Mouse (Mus musculus) neural tube, embryonic 14.5 days (tissue): ENCODE results near the gene Tbcb. TPM values are rescaled to one million over a fixed set of nuclear protein-coding genes. Genes with fewer than 3 reads are reported as not detected.

Source experiments
- ATAC-seq: fragments of 200-750 bp; cut with Nextera tagmentation; 2 replicates; pipeline ENCODE4 v1.8.0; 2017; ENCODE audit warnings: low read depth, mild to moderate bottlenecking, moderate TSS enrichment, moderate library complexity
- H3K27ac ChIP-seq: fragments of 300-500 bp; sonication (generic); 2 replicates; pipeline ENCODE4 v1.5.1; 2014; ENCODE audit warnings: low read depth, mild to moderate bottlenecking, control low read depth, low read length, moderate library complexity, mixed read lengths
- H3K27me3 ChIP-seq: fragments of 300-500 bp; sonication (generic); 2 replicates; pipeline ENCODE4 v1.6.1; 2014; ENCODE audit warnings: low read length; ENCODE audit not compliant: control insufficient read depth, insufficient read depth
- H3K36me3 ChIP-seq: fragments of 300-500 bp; sonication (generic); 2 replicates; pipeline ENCODE4 v1.6.1; 2014; ENCODE audit warnings: low read length, mixed read lengths; ENCODE audit not compliant: control insufficient read depth, insufficient read depth
- H3K4me1 ChIP-seq: fragments of 300-500 bp; sonication (generic); 2 replicates; pipeline ENCODE4 v1.6.1; 2014; ENCODE audit warnings: low read length; ENCODE audit not compliant: control insufficient read depth, insufficient read depth
- H3K4me2 ChIP-seq: fragments of 300-500 bp; sonication (generic); 2 replicates; pipeline ENCODE4 v1.6.1; 2014; ENCODE audit warnings: mild to moderate bottlenecking, low read depth, low read length, control low read depth
- H3K4me3 ChIP-seq: fragments of 300-500 bp; sonication (generic); 2 replicates; pipeline ENCODE4 v1.5.1; 2014; ENCODE audit warnings: low read depth, low read length, control low read depth, mixed read lengths
- H3K9ac ChIP-seq: fragments of 300-500 bp; sonication (generic); replicated peaks from 2 replicates; pipeline ENCODE4 v1.6.1; 2014; ENCODE audit warnings: low read depth, mild to moderate bottlenecking, control low read depth, low read length, mixed read lengths
- H3K9me3 ChIP-seq: fragments of 300-500 bp; sonication (generic); 2 replicates; pipeline ENCODE4 v1.6.1; 2016; ENCODE audit warnings: low read length; ENCODE audit not compliant: control insufficient read depth
- WGBS: fragments of 180-500 bp; shearing (Covaris S2); extraction: QIAGEN DNeasy Blood & Tissue Kit; methylation state at CpG from one replicate; pipeline ENCODE4 v1.1.7; 2014; 5-methylcytosine and 5-hydroxymethylcytosine counted together
- polyA plus RNA-seq: library from polyadenylated mRNA; unstranded; fragments of >200 nt; fragmentation: Nextera tagmentation; extraction: Ambion mirVana; gene quantifications from 2 replicates; pipeline ENCODE4 v1.2.1, GENCODE M21; 2014

Tbcb gene
- polyA plus RNA-seq, 1 experiment from 2014 or later: 413 TPM

GRCm38 (mm10) chr7:30200200-30200599 is 31.9 kb downstream of the Tbcb start:
- WGBS: 83% methylated on average over 5 of the region's 5 CpGs
- Histone ChIP-seq H3K27me3 (no peaks in the 10 kb centered on the region), H3K4me1 (0 out of 2 replicates have a peak, but pooled peaks cover 2% of the 10 kb centered on the region), H3K4me2 (no peak overlapping the region), H3K9me3 (no peaks in the 10 kb centered on the region), H3K36me3 (no peaks in the 10 kb centered on the region), H3K9ac (no peak overlapping the region), H3K27ac (no peak overlapping the region), H3K4me3 (no peak overlapping the region)
- ATAC-seq: no peak

DNA sequence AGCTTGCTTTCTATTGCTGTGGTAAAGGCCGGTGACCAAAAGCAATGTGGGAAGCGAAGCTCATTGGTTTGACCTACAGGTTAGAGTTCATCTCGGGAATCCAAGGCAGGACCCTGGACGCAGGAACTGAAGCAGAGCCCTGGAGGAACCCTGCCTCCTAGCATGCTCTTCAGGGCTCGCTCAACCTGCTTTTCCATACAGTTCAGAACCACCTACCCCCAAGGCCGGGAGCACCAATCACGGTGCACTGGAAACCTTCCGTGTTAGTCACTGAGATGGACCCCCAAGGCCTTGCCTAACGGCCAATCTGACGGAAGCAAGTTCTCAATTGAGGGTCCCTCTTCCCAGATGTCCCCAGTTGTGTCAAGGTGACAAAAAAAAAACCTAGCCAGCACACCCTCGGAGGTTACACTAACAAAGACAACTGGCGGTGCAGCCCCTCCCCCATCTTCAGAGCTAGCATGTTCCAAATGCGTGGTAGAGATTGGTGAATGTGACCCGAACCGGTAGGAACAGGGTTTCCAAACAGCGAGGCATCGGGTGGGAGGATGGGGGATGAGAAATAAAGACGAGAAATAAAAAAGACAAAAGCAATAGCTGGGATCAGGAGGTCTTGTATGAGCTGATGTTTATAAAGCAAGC is 32.5 kb downstream of the Tbcb start:
- no peak overlapping the region for H3K9ac ChIP-seq
- H3K36me3 ChIP-seq: no peaks in the 10 kb centered on the region
- no peak overlapping the region for H3K4me2 ChIP-seq
- H3K27ac ChIP-seq: no peak overlapping the region
- WGBS: 80% methylated on average over 18 of the region's 18 CpGs
- no peaks in the 10 kb centered on the region for H3K27me3 ChIP-seq
- no peak for ATAC-seq
- H3K9me3 ChIP-seq: no peaks in the 10 kb centered on the region
- H3K4me3 ChIP-seq: no peak overlapping the region
- 0 out of 2 replicates have a peak, but pooled peaks cover 4% of the 10 kb centered on the region for H3K4me1 ChIP-seq

GRCm38 (mm10) chr7:30198481-30198971 is 33.5 kb downstream of the Tbcb start, which contains the start of gene Capns1:
Gene Capns1, minus strand, starts transcription at chr7:30198811.
- H3K9me3 ChIP-seq: no peaks in the 10 kb centered on the region
- no peaks in the 10 kb centered on the region for H3K36me3 ChIP-seq
- no peak for ATAC-seq
- H3K4me2 ChIP-seq: 0 out of 2 replicates have a peak within 1 kb of the TSS, but pooled peaks have one; percentile 19
- no peak within 1 kb of the TSS for H3K27ac ChIP-seq
- H3K9ac ChIP-seq: no peak within 1 kb of the TSS
- WGBS: 9% methylated on average over 8 of the region's 8 CpGs
- peaks cover 5% of the 10 kb centered on the region for H3K4me1 ChIP-seq
- H3K4me3 ChIP-seq: peak within 1 kb of the TSS; percentile 6; the same call in 1 of the 2 replicates
- H3K27me3 ChIP-seq: no peaks in the 10 kb centered on the region

DNA sequence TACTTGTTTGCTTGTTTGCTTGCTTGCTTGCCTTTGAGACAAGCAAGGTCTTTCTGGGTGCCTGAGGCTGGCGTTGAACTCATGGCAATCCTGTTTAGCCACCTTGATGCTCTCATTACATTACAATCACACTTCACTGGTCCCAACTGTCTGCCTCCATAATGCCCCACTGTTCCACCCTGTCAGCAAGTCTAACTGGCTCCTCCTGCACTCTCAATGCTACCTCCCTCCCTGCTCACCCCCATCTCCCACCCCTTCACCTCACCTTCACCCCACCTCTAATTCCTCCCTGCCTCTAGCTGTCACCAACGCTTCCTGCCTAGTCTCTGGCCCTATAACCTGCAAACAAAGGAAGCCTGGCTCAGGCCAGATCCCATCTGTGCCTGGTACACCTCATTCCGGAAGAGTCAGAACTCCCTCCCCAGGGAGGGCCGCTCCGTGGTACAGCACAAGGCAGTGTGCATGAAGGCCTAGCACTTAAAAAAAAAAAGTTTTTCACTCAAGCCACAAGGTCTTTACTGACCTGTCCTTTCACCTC is 34.4 kb downstream of the Tbcb start:
- Histone ChIP-seq H3K27ac (no peak overlapping the region), H3K9me3 (no peaks in the 10 kb centered on the region), H3K36me3 (no peaks in the 10 kb centered on the region), H3K4me1 (peaks cover 14% of the 10 kb centered on the region), H3K4me2 (no peak overlapping the region), H3K9ac (no peak overlapping the region), H3K4me3 (no peak overlapping the region), H3K27me3 (no peaks in the 10 kb centered on the region)
- WGBS: 69% methylated on average over 5 of the region's 5 CpGs
- no peak for ATAC-seq

DNA sequence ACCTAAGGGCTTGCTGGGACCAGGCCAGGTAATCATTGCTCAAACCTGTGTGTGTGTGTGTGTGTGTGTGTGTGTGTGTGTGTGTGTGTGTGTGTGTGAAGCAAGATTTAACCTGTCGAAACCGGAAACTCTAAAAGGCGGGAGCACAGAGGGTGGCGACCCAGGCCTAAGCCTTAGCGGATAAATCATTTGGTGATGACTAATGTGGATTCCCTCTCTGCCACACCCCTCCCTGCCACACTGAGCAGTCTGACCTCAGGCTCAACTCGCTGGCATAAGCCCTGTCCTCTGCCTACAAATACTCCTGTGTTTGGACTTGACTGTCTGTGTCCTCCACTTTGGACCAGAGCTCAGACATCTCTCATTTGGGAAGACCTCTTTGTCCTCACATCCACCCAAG is 35.9 kb downstream of the Tbcb start:
- H3K9me3 ChIP-seq: no peaks in the 10 kb centered on the region
- H3K36me3 ChIP-seq: peaks cover 8% of the 10 kb centered on the region; the same call in 1 of the 2 replicates
- no peak overlapping the region for H3K9ac ChIP-seq
- H3K4me1 ChIP-seq: peaks cover 15% of the 10 kb centered on the region
- no peak overlapping the region for H3K4me2 ChIP-seq
- WGBS: 85% methylated on average over 6 of the region's 6 CpGs
- H3K27ac ChIP-seq: no peak overlapping the region
- no peak for ATAC-seq
- H3K4me3 ChIP-seq: no peak overlapping the region
- no peaks in the 10 kb centered on the region for H3K27me3 ChIP-seq

DNA sequence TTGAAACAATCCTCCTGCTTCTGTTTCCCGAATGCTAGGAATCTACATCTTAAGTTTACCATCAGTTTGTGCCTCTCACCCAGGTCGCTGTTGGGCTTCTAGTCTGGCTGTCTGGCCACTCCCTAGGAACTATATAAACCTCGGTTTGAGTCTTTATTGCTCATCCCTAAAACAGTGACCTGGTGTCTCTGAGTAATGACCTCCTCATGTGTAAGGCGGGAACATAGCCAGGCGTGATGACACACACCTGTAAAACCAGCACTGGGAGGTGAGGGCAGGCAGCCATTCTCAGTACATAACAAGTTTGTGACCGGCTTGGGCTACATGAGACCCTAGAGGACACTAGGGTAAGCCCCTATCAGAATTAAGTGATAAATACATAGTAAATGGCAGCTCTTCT is 36.6 kb downstream of the Tbcb start:
- no peak for ATAC-seq
- Histone ChIP-seq H3K4me1 (peaks cover 15% of the 10 kb centered on the region), H3K4me3 (peak overlapping the region; percentile 80), H3K9me3 (no peaks in the 10 kb centered on the region), H3K4me2 (peak overlapping the region; percentile 87), H3K27me3 (no peaks in the 10 kb centered on the region), H3K36me3 (peaks cover 15% of the 10 kb centered on the region; the same call in 1 of the 2 replicates), H3K9ac (peak overlapping the region; percentile 28; the same call in 1 of the 2 replicates), H3K27ac (no peak overlapping the region; the same call in 1 of the 2 replicates)
- WGBS: 65% methylated on average over 6 of the region's 6 CpGs

- H3K9ac ChIP-seq: peak overlapping the region; percentile 77
- under 1% methylated on average over 28 of the region's 28 CpGs for WGBS
- H3K9me3 ChIP-seq: no peaks in the 10 kb centered on the region
- peaks cover 20% of the 10 kb centered on the region; the same call in 1 of the 2 replicates for H3K36me3 ChIP-seq
- H3K27ac ChIP-seq: peak overlapping the region; percentile 57
- H3K4me2 ChIP-seq: peak overlapping the region; percentile 87
- ATAC-seq: peak; percentile 87
- peak overlapping the region; percentile 80 for H3K4me3 ChIP-seq
- H3K4me1 ChIP-seq: peaks cover 15% of the 10 kb centered on the region
- no peaks in the 10 kb centered on the region for H3K27me3 ChIP-seq
Observed at GRCm38 (mm10) chr7:30194884-30195283, 37.2 kb downstream of the Tbcb start.

DNA sequence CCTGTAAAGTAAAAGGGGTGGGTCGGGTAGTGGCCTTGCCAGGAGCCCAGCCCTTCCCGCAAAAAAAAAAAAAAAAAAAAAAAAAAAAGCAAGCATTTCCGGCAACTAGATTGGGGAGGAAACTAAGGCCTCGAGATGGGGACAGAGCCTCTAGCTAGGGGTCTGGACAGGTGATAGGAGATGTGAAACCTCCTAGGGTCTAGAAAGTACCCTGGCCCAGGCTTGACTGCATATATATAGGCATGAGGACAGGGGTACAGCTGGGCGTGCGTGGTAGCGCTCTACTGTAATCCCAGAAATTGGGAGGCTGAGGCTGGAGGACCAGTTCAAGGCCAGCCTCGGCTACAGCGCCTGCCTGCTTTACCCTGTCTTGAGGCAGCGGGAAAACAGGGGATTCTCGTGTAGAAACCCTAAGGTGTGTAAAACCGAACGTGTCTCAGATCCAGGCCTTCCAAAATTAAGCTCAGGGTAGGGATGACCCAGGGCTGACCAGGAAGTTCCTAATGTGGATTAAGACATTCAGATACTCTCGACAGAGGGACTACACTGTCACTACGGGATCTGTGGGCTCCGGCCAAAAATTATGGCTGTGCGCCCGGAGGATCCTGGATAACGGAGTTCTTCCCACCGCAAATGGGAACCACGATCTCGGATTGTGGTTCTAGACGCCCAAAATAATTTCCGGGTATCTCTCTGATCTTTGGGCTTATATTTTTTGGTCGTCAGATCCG is 37.8 kb downstream of the Tbcb start:
- H3K4me2 ChIP-seq: peak overlapping the region; percentile 87
- H3K9ac ChIP-seq: peak overlapping the region; percentile 77
- peak; percentile 35; the same call in 1 of the 2 replicates for ATAC-seq
- peaks cover 15% of the 10 kb centered on the region for H3K4me1 ChIP-seq
- H3K4me3 ChIP-seq: peak overlapping the region; percentile 80
- H3K36me3 ChIP-seq: peaks cover 21% of the 10 kb centered on the region; the same call in 1 of the 2 replicates
- no peaks in the 10 kb centered on the region for H3K9me3 ChIP-seq
- under 1% methylated on average over 26 of the region's 26 CpGs for WGBS
- H3K27ac ChIP-seq: peak overlapping the region; percentile 57
- no peaks in the 10 kb centered on the region for H3K27me3 ChIP-seq
